Mouse (Mus musculus) thymus, adult 2 months (tissue): ENCODE measurements around the gene Tfe3. TPM values are rescaled to one million over a fixed set of nuclear protein-coding genes. Genes with fewer than 3 reads are reported as not detected.
A peak's percentile ranks its signal among the peaks of the same experiment; 100 is the strongest.
"Not testable (repeated sequence)": the region's sequence is repeated elsewhere in the genome, so short reads cannot be mapped to it uniquely, and the experiment has no call there.

Experiments used
- DNase-seq: peaks from one replicate; pipeline ENCODE4 v3.0.0; 2021
- H3K27ac ChIP-seq: fragments of 200-500 bp; 2 replicates; pipeline ENCODE4 v1.5.1; 2012; ENCODE audit warnings: low read length, control low read depth; ENCODE audit not compliant: control insufficient read depth, insufficient read depth
- H3K27me3 ChIP-seq: fragments of 200-500 bp; 2 replicates; pipeline ENCODE4 v1.6.1; 2012; ENCODE audit warnings: mild to moderate bottlenecking, low read length, moderate library complexity, mixed read lengths; ENCODE audit not compliant: control insufficient read depth, insufficient read depth
- H3K36me3 ChIP-seq: fragments of 200-500 bp; 2 replicates; pipeline ENCODE4 v1.6.1; 2012; ENCODE audit warnings: mild to moderate bottlenecking, low read length, moderate library complexity; ENCODE audit not compliant: control insufficient read depth, insufficient read depth
- H3K4me1 ChIP-seq: fragments of 200-500 bp; replicated peaks from 2 replicates; pipeline ENCODE4 v1.6.1; 2012; ENCODE audit warnings: low read length; ENCODE audit not compliant: control insufficient read depth, insufficient read depth
- H3K4me3 ChIP-seq: fragments of 200-500 bp; 2 replicates; pipeline ENCODE4 v1.5.1; 2012; ENCODE audit warnings: mild to moderate bottlenecking, low read length, control low read depth, moderate library complexity; ENCODE audit not compliant: control insufficient read depth, insufficient read depth
- CTCF ChIP-seq: fragments of 200-500 bp; IDR thresholded peaks from 2 replicates; pipeline ENCODE4 v1.5.1; 2012; ENCODE audit warnings: mild to moderate bottlenecking, control low read depth, low read length, moderate library complexity, borderline replicate concordance; ENCODE audit not compliant: control insufficient read depth, poor library complexity, insufficient read depth; ENCODE audit errors: extremely low read depth
- POLR2A ChIP-seq: fragments of 200-500 bp; IDR thresholded peaks from 2 replicates; pipeline ENCODE4 v1.6.1; 2012; ENCODE audit warnings: mild to moderate bottlenecking, low read length, control low read depth, moderate library complexity; ENCODE audit not compliant: control insufficient read depth, poor library complexity, insufficient read depth; ENCODE audit errors: extremely low read depth
- WGBS: fragments of 180-500 bp; shearing (Covaris S2); methylation state at CpG from one replicate; pipeline ENCODE4 v1.1.7; 2018; 5-methylcytosine and 5-hydroxymethylcytosine counted together
- polyA plus RNA-seq: library from polyadenylated mRNA; depleted of rRNA; stranded (reverse); fragments of >200 nt; gene quantifications from 2 replicates; pipeline ENCODE4 v1.2.3, GENCODE M21; 2012; rRNA removed

Tfe3 gene
- polyA plus RNA-seq, 1 experiment = 26.4 TPM

GRCm38 (mm10) chrX:7797327-7797726 lies 35.0 kb downstream of the Tfe3 start:
- 98% methylated on average over 3 of the region's 3 CpGs for WGBS
- no peak for DNase-seq
- Histone ChIP-seq H3K4me1 (no peaks in the 10 kb centered on the region), H3K4me3 (no peak overlapping the region), H3K27me3 (no peaks in the 10 kb centered on the region), H3K36me3 (peaks cover 19% of the 10 kb centered on the region), H3K27ac (no peak overlapping the region)
- TF ChIP-seq CTCF = no peak
- no peak for TF ChIP-seq POLR2A

GRCm38 (mm10) chrX:7802157-7802556 lies 39.8 kb downstream of the Tfe3 start:
- not testable (repeated sequence) for H3K27ac ChIP-seq, DNase-seq, H3K4me3 ChIP-seq, H3K27me3 ChIP-seq, H3K4me1 ChIP-seq
- H3K36me3 ChIP-seq = peaks cover 15% of the 10 kb centered on the region
- 96% methylated on average over 2 of the region's 2 CpGs for WGBS

- not testable (repeated sequence) for H3K36me3 ChIP-seq, H3K27me3 ChIP-seq, H3K27ac ChIP-seq, H3K4me1 ChIP-seq, H3K4me3 ChIP-seq
- 79% methylated on average over 8 of the region's 8 CpGs for WGBS
- peak; percentile 27 for DNase-seq
Measured at GRCm38 (mm10) chrX:7815016-7815415, 52.7 kb downstream of the Tfe3 start.

- WGBS = 11% methylated on average over 22 of the region's 24 CpGs
- no peak for TF ChIP-seq CTCF
- TF ChIP-seq POLR2A = no peak
- no peaks in the 10 kb centered on the region for H3K36me3 ChIP-seq
- H3K27ac ChIP-seq = no peak within 1 kb of the TSS
- H3K4me3 ChIP-seq = no peak within 1 kb of the TSS
- peaks cover 6% of the 10 kb centered on the region; the same call in 1 of the 2 replicates for H3K4me1 ChIP-seq
- DNase-seq = no peak
- no peaks in the 10 kb centered on the region for H3K27me3 ChIP-seq
Measured at GRCm38 (mm10) chrX:7821865-7822779, 59.8 kb downstream of the Tfe3 start, which contains the start of gene Kcnd1. Gene Kcnd1 (plus strand): TSS chrX:7822289.

Other genes starting within 250 kb of the Tfe3 start
- gene Foxp3, start 188.9 kb upstream of the Tfe3 start, polyA plus RNA-seq = 7.7 and 10.3 TPM in 2 replicates
- gene Ppp1r3f, start 188.3 kb upstream of the Tfe3 start, polyA plus RNA-seq = 5.5 and 5.8 TPM in 2 replicates
- gene Ccdc22, start 157.0 kb upstream of the Tfe3 start, polyA plus RNA-seq = 34.1 and 35.7 TPM in 2 replicates
- 0.04 and 0.12 TPM in 2 replicates for gene Cacna1f, start 155.5 kb upstream of the Tfe3 start, polyA plus RNA-seq
- 1.2 and 1.8 TPM in 2 replicates for gene Syp, start 124.1 kb upstream of the Tfe3 start, polyA plus RNA-seq
- 29.7 TPM in 2 replicates for gene Prickle3, start 105.3 kb upstream of the Tfe3 start, polyA plus RNA-seq
- gene Plp2, start 91.2 kb upstream of the Tfe3 start, polyA plus RNA-seq = 144 and 149 TPM in 2 replicates
- gene Magix, start 81.3 kb upstream of the Tfe3 start, polyA plus RNA-seq = 0.82 and 3.0 TPM in 2 replicates
- 12.2 and 12.8 TPM in 2 replicates for gene Gpkow, start 65.4 kb upstream of the Tfe3 start, polyA plus RNA-seq
- gene Wdr45, start 48.2 kb upstream of the Tfe3 start, polyA plus RNA-seq = 86.6 and 105 TPM in 2 replicates
- 1.8 and 1.9 TPM in 2 replicates for gene Gm45208, start 40.3 kb upstream of the Tfe3 start, polyA plus RNA-seq
- 39.9 and 44.4 TPM in 2 replicates for gene Praf2, start 34.1 kb upstream of the Tfe3 start, polyA plus RNA-seq
- 6.8 and 9.3 TPM in 2 replicates for gene Ccdc120, start 11.7 kb upstream of the Tfe3 start, polyA plus RNA-seq
- gene Gripap1, start 27.2 kb downstream of the Tfe3 start, polyA plus RNA-seq = 68.4 and 73.1 TPM in 2 replicates
- 1.1 TPM in 2 replicates for gene Kcnd1, start 59.7 kb downstream of the Tfe3 start, polyA plus RNA-seq
- 112 TPM in 2 replicates for gene Otud5, start 78.8 kb downstream of the Tfe3 start, polyA plus RNA-seq
- gene Pim2, start 115.7 kb downstream of the Tfe3 start, polyA plus RNA-seq = 53.6 and 54.6 TPM in 2 replicates
- gene Slc35a2, start 121.5 kb downstream of the Tfe3 start, polyA plus RNA-seq = 81.7 and 100 TPM in 2 replicates
- 101 and 109 TPM in 2 replicates for gene Pqbp1, start 136.7 kb downstream of the Tfe3 start, polyA plus RNA-seq
- gene Timm17b, start 136.8 kb downstream of the Tfe3 start, polyA plus RNA-seq = 66.8 and 74.8 TPM in 2 replicates
- gene Gm10491, start 145.3 kb downstream of the Tfe3 start, polyA plus RNA-seq = not detected in 2 replicates
- gene Gm10490, start 147.0 kb downstream of the Tfe3 start, polyA plus RNA-seq = not detected in 2 replicates
- gene Pcsk1n, start 157.3 kb downstream of the Tfe3 start, polyA plus RNA-seq = 0.14 and 0.15 TPM in 2 replicates
- not detected in 2 replicates for gene Eras, start 166.0 kb downstream of the Tfe3 start, polyA plus RNA-seq
- gene Hdac6, start 185.3 kb downstream of the Tfe3 start, polyA plus RNA-seq = 31.0 and 32.0 TPM in 2 replicates
- 2.7 and 2.9 TPM in 2 replicates for gene Gata1, start 215.5 kb downstream of the Tfe3 start, polyA plus RNA-seq